Mouse (Mus musculus): ENCODE data around the gene Rcan3.

DNA sequence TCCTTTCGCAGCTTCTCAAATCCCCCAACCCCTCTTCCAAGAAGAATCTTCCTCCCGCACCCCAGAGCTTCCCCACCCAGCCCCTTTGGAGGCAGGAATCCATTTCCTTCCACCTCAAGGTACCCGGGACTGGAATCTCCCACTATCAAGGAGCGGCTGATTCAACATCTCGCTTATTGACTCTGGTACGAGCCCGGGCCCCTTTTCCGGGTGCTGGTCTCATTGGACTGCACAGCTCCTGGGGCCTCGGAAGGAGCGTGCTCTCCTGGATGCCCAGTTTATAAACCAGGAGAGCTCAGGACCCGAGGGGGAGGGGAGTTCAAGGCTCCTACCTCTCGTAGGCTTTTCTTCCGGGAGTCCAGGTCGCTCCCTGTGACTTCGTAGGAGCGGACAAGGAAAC lies 36.1 kb downstream of the Rcan3 start:
- TF ChIP-seq CTCF (IDR thresholded peaks at IDR 0.05; ENCODE audit: low read depth, low read length), result no peak
- TF ChIP-seq POLR2A (IDR thresholded peaks at IDR 0.05; ENCODE audit: borderline replicate concordance, low read depth, low read length), result no peak
